Mouse (Mus musculus) left cerebral cortex, adult 11 months (tissue): ENCODE data around the gene Zfp664.

ENCODE experiments used
- DNase-seq: peaks from one replicate; pipeline ENCODE4 v3.0.0; 2022; ENCODE audit warnings: low spot score

The Zfp664 gene

GRCm38 (mm10) chr5:124922356-124923352 is 60.2 kb downstream of the Zfp664 start:
- no peak for DNase-seq

- DNase-seq = no peak
These were observed 67.0 kb downstream of the Zfp664 start for GRCm38 (mm10) chr5:124929425-124930054.

- no peak for DNase-seq
These were observed 67.6 kb downstream of the Zfp664 start for GRCm38 (mm10) chr5:124930055-124930439.

- no peak for DNase-seq
These were observed 68.1 kb downstream of the Zfp664 start for GRCm38 (mm10) chr5:124930603-124931002.

GRCm38 (mm10) chr5:124931076-124931475 is 68.6 kb downstream of the Zfp664 start:
- DNase-seq = no peak

- no peak for DNase-seq
These were observed 72.1 kb downstream of the Zfp664 start for GRCm38 (mm10) chr5:124934558-124934957.

GRCm38 (mm10) chr5:124943181-124943792 is 80.8 kb downstream of the Zfp664 start:
- DNase-seq = no peak

GRCm38 (mm10) chr5:124943793-124944383 is 81.4 kb downstream of the Zfp664 start:
- no peak for DNase-seq

GRCm38 (mm10) chr5:124944384-124944783 is 81.9 kb downstream of the Zfp664 start:
- no peak for DNase-seq

GRCm38 (mm10) chr5:124945046-124945445 is 82.6 kb downstream of the Zfp664 start:
- DNase-seq = no peak

- no peak for DNase-seq
These were observed 88.3 kb downstream of the Zfp664 start for GRCm38 (mm10) chr5:124950623-124951278.

GRCm38 (mm10) chr5:124951333-124951732 is 88.8 kb downstream of the Zfp664 start:
- DNase-seq = no peak
